Mouse (Mus musculus) spleen, postnatal 4 days (tissue): ENCODE measurements around the gene Tmem191c.

ENCODE experiments used
- DNase-seq, 2 experiments: peaks; one replicate each; pipeline ENCODE4 v3.0.0; 2022; ENCODE audit warnings: low spot score in 2 of 2

The Tmem191c gene

GRCm38 (mm10) chr16:17266113-17266512 is 9.8 kb upstream of the Tmem191c start:
- no peak for DNase-seq

DNA sequence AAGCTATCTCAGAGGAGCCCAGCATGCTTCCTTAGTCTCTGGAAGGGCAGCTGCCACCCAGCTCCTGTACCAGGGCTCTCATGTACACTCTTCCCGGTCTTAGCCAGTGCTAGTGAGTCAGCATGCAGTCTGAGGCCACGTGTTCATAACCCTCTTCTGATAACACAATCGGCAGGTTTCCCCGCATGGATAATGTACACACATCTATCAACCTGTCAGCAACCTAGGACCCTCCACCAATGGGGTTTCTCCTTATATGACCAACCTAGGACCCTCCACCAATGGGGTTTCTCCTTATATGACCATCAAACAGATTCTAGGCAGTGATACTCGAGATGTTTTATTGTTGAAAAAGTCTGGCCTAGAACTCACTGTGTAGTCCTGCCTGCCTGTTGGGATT is 7.9 kb upstream of the Tmem191c start:
- no peak for DNase-seq

GRCm38 (mm10) chr16:17269872-17270271 is 6.0 kb upstream of the Tmem191c start:
- no peak for DNase-seq

GRCm38 (mm10) chr16:17271124-17271523 is 4.8 kb upstream of the Tmem191c start:
- DNase-seq, result no peak

GRCm38 (mm10) chr16:17271856-17272255 is 4.0 kb upstream of the Tmem191c start:
- no peak for DNase-seq

- peak; percentile 92 to 96 for DNase-seq
Measured at GRCm38 (mm10) chr16:17276164-17277151, 581 bp downstream of the Tmem191c start.

DNA sequence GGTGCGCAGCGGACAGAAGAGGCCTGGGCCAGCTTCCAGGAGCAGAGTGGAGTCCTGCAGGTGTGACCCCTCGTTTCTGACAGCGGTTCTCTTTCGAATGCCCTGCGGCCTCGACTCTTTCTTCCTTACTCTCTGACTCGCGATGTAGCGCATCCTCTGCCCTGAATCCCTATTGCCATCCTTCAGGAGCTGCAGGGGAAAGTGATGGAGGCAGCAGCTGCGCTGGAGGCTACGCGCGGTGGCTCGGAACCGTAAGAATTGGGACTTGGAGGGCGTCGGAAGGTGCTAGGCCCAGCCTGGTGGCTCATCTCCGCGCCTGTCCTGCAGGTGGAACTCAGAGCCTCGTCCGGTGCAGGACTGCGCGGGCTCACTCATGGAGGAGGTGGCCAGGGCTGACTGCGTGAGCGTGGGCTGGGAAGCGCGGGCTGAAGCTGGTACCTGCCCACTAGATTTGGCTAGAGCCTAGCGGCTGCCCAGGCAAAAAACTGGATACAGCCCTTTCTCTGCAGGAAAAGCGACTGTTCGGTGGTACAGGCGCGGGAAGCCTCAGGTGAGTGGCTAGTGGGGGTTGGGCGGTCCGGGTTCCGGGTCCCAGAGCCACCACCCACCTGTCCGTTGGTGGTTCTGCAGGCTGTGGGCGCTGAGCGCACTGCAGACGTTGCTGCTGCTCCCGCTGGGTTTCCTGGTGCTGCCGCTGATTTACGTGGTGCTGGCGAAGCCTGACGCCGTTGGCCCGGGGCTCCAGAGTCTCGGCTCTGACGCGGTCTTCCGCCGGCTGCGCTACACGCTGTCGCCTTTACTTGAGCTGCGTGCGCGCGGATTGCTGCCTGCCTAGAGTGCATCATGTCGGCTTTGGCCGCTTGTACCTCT is 1.7 kb downstream of the Tmem191c start:
- no peak for DNase-seq

DNA sequence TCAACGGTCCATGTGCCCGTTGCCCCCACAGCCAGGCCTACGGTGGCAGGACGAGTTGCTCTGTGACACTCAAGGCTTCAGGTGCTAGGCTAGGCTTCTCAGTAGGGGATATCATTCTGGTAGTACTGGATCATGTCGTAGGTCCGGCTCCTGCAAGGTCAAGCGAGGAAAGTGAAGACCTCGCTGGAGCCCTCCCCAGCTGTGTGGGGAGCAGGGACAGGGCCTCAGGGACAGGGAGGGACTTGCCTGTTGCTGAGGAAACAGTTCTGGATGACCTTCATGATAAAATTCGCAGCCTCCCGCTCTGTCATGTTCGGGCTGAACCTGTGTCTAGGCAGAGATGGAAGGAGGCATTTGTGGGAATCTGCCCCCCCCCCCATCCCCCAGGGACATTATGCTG is 4.6 kb downstream of the Tmem191c start:
- no peak for DNase-seq

- no peak for DNase-seq
Measured at GRCm38 (mm10) chr16:17283151-17283550, 7.3 kb downstream of the Tmem191c start.

DNA sequence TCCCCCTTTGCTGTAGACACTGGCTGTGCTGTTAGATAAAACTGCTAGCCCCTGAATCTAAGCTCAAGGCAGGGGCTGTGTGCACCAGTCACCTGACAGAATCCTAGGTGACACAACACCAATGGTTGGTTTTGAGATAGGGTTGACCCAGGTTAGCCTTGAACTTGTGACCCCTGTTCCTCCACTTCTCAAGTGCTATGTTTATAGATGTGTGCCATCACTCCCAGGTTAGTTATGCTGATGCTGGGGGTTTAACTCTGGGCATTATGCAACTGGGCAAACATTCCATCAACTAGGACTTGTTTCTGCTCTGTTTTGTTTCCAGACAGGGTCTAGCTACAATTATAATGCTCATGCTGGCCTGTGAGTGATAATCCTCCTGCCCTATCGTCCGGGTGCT is 11.2 kb downstream of the Tmem191c start:
- no peak for DNase-seq

- DNase-seq, result no peak
Measured at GRCm38 (mm10) chr16:17291016-17291415, 15.1 kb downstream of the Tmem191c start.

DNA sequence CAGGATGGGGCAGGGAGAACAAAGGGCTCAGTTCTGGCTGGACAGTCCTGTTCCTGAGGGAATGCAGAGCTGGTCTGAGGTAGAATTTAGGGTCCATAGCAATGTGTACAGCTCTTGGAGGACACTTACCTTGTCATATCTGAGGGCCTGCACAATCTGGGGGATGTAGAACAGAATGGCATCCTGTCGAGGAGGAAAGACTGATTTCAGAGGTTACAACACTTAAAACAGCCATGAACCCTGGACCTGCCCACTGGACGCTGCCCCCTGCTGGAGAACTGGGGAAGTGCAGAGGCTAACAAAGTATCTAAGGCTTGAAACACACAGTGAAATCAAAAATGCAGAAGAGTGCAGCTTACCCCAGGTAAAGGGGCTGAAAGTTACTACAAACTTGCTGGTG is 16.9 kb downstream of the Tmem191c start:
- DNase-seq, result peak; percentile 79 to 95

DNA sequence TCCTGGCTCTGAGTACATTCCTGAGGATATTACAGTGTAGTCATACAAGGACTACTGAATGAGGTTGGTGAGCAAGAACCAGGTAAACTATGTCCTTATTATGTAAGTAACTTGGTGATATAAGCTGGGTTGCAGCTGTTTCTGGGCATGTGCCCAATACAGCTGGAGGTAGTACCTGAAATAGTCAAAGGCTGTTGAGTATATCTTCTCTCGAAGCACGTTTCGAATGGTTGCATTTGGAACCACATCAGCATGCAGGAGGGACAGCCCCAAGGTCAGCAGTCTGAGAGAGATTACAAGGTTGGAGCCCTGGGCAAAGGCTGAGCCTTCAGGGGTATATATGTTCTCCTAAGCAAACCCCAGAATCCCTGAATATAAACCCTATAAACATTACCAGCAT is 24.9 kb downstream of the Tmem191c start:
- DNase-seq, result no peak

DNA sequence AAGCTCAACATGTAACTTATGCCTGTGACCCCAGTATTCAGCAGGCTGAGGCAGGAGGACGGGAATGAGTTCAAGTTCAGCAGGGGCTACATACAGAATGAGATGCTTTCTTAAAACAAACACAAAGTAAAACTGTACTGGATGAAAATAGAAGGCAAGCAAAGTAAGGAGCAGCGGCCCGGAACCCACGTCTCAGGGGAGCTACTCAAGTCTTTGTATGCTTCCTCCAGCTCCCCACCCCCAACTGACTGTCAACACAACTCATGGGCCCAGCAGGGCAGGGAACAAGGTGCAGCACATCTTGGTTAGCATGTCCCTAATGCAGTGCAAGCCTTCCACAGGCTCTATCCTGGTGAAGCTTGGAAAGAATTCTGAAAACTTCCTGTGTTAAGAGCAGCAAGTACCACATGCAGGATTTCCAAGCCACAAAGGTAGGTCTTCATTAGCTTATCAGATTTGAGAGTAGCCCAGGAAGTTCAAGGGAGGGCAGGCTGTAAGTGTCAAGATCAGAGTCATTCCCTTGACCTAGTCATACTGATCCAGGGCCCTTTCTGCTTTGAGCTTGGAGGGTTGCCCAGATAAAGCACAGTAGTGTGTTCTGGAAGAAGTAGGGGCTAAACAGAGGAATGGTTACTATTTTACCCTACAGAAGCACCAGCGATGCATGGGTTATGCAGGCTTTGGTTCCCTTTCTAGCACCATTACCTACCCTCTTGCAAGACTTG is 27.8 kb downstream of the Tmem191c start:
- DNase-seq, result peak in 1 of 2 experiments; percentile 33

DNA sequence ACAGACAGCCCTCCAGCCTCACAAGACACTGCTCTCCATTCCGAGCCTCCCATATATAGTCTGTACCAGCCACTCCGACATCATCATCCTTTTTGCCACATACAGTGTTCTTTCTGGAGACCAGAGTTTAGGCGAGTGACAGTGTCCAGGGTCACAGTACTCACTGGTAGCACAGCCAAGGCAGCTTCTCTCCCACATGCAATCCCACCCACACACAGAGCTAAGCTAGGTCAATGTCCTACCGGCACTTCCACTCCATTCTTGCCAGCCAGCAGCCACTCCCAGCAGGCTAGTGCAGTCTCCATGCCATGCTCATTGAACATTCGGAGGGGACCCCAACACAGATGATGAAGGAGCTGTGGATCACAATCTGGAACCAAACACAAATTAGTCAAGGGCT is 31.6 kb downstream of the Tmem191c start:
- DNase-seq, result no peak

DNA sequence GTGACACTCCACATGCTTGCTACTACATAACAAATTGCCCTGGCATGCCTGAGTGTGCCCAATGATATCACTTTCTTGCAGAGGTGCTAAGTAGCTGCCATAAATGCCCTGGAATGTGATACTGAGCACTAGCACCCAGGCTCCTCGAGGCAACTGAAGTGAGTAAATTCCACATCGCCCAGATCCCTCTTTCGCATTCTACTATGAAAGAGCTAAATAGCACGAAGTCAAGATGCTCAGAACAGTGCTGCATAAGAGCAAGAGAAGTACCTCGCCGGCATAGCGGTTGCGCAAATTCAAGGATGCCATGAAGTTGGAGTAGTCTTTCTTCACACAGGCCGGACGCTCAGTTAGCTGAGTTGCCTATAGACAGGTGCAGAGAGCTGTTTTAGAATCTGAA is 33.2 kb downstream of the Tmem191c start:
- DNase-seq, result no peak

DNA sequence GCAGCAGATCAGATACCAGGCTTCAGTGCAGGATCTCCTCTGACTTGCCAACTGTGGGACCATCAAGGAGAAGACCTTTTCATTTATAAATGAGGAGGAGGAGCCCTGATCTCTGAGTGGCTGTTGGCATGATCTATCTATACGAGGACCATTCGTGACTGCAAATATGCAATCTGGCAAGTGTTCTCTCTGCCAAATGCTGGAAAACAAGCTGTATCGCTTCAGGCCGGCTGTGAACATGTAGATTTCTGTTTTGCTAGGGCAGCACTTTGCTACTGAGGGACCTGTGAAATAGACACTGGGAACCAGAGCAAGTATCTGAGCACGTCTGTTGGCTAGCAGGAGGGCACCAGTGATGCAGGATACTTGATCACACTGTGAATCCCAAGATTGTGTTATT is 36.7 kb downstream of the Tmem191c start:
- DNase-seq, result no peak

- DNase-seq, result no peak
Measured at GRCm38 (mm10) chr16:17316554-17316953, 40.7 kb downstream of the Tmem191c start.

DNA sequence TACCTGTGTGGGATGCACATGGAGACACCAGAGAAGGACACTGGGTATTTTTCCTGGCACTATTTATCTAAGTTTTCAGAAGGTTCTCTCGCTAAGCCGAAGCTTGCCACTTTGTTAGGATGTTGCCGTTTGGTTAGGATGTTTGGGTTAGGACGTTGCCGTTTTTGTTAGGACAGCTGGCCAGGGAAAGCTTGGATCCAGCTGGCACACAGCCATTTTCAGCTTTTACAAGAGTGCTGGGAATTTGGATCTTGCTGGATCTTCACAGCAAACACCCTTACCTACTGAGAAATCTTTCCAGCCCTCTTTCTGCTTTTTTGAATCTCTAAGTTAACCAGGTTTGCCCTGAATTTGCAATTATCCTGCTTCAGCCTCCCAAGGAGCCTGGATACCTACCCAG is 45.6 kb downstream of the Tmem191c start:
- no peak for DNase-seq

DNA sequence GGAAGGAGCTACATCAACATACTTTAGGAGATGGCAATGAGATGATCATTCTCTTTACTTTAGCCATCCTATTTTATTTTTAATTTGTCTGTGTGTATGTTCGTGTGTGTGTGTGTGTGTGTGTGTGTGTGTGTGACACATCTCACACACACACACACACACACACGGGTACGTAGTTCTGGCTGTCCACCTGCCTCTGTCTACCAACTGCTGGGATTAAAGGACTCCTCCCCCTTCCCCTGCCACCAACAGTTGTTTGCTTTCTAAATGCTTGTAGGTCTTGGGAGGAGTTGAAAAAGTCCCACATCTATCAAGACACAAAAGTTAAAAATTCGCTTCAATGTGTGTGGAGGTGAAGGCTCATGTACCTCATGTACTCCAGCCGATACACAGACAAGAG is 48.9 kb downstream of the Tmem191c start:
- no peak for DNase-seq

GRCm38 (mm10) chr16:17326064-17326463 is 50.2 kb downstream of the Tmem191c start:
- no peak for DNase-seq
